Mouse (Mus musculus) olfactory bulb, adult 2 months (tissue): Measurements from ENCODE around the gene Dach1. TPM values are rescaled to one million over a fixed set of nuclear protein-coding genes. Genes with fewer than 3 reads are reported as not detected.

Experiments used
- H3K27ac ChIP-seq: fragments of 200-500 bp; 2 replicates; pipeline ENCODE4 v1.5.1; 2012; ENCODE audit warnings: low read depth, low read length; ENCODE audit not compliant: insufficient read depth
- H3K4me1 ChIP-seq: fragments of 200-500 bp; 2 replicates; pipeline ENCODE4 v1.6.1; 2012; ENCODE audit warnings: low read length; ENCODE audit not compliant: control insufficient read depth, insufficient read depth
- H3K4me3 ChIP-seq: fragments of 200-500 bp; 2 replicates; pipeline ENCODE4 v1.5.1; 2012; ENCODE audit warnings: mild to moderate bottlenecking, low read depth, low read length, moderate library complexity; ENCODE audit not compliant: insufficient read depth
- CTCF ChIP-seq: fragments of 200-500 bp; IDR thresholded peaks from 2 replicates; pipeline ENCODE4 v1.5.1; 2012; ENCODE audit warnings: low read depth, mild to moderate bottlenecking, low read length, moderate library complexity; ENCODE audit not compliant: insufficient read depth
- POLR2A ChIP-seq: fragments of 200-500 bp; IDR thresholded peaks from 2 replicates; pipeline ENCODE4 v1.6.1; 2012; ENCODE audit warnings: mild to moderate bottlenecking, low read depth, low read length, moderate library complexity; ENCODE audit not compliant: insufficient read depth
- WGBS: fragments of 180-500 bp; shearing (Covaris S2); methylation state at CpG from one replicate; pipeline ENCODE4 v1.1.7; 2018; 5-methylcytosine and 5-hydroxymethylcytosine counted together
- polyA plus RNA-seq: library from polyadenylated mRNA; stranded (reverse); fragments of >200 nt; gene quantifications from 2 replicates; pipeline ENCODE4 v1.2.4, GENCODE M21; 2012; ENCODE audit warnings: low replicate concordance; ENCODE audit not compliant: missing spikeins, insufficient read depth, insufficient read length

Dach1 gene
- polyA plus RNA-seq, 1 experiment: not detected

GRCm38 (mm10) chr14:97944643-97945268 is 224.8 kb downstream of the Dach1 start:
- Histone ChIP-seq H3K4me3 (no peak overlapping the region), H3K4me1 (no peaks in the 10 kb centered on the region), H3K27ac (no peak overlapping the region)
- 44% methylated on average over 9 of the region's 9 CpGs for WGBS
- no peak for TF ChIP-seq CTCF
- no peak for TF ChIP-seq POLR2A

GRCm38 (mm10) chr14:97942361-97942760 is 227.2 kb downstream of the Dach1 start:
- H3K27ac ChIP-seq: no peak overlapping the region
- no peak overlapping the region for H3K4me3 ChIP-seq
- TF ChIP-seq CTCF (no peak), POLR2A (no peak)
- H3K4me1 ChIP-seq: no peaks in the 10 kb centered on the region
- WGBS: 93% methylated on average over 2 of the region's 2 CpGs

GRCm38 (mm10) chr14:97896622-97897021 is 272.9 kb downstream of the Dach1 start:
- WGBS: 98% methylated on average over 3 of the region's 3 CpGs
- Histone ChIP-seq H3K27ac (no peak overlapping the region), H3K4me1 (no peaks in the 10 kb centered on the region), H3K4me3 (no peak overlapping the region)
- TF ChIP-seq POLR2A: no peak

GRCm38 (mm10) chr14:97881976-97882375 is 287.6 kb downstream of the Dach1 start:
- TF ChIP-seq CTCF: no peak
- TF ChIP-seq POLR2A: no peak
- 40% methylated on average over 1 of the region's 1 CpGs for WGBS
- Histone ChIP-seq H3K4me1 (no peaks in the 10 kb centered on the region), H3K27ac (no peak overlapping the region), H3K4me3 (no peak overlapping the region)

- Histone ChIP-seq H3K4me1 (no peaks in the 10 kb centered on the region), H3K4me3 (no peak overlapping the region), H3K27ac (no peak overlapping the region)
- TF ChIP-seq CTCF (no peak), POLR2A (no peak)
- 91% methylated on average over 2 of the region's 2 CpGs for WGBS
Measured at GRCm38 (mm10) chr14:97871001-97871400, 298.6 kb downstream of the Dach1 start.

- TF ChIP-seq CTCF: no peak
- TF ChIP-seq POLR2A: no peak
- Histone ChIP-seq H3K4me3 (no peak overlapping the region), H3K27ac (no peak overlapping the region), H3K4me1 (no peaks in the 10 kb centered on the region)
- WGBS: 72% methylated on average over 3 of the region's 3 CpGs
Measured at GRCm38 (mm10) chr14:97858384-97858783, 311.2 kb downstream of the Dach1 start.

GRCm38 (mm10) chr14:97857276-97857675 is 312.3 kb downstream of the Dach1 start:
- TF ChIP-seq POLR2A (no peak), CTCF (no peak)
- no peaks in the 10 kb centered on the region for H3K4me1 ChIP-seq
- WGBS: 85% methylated on average over 2 of the region's 2 CpGs
- H3K27ac ChIP-seq: no peak overlapping the region
- no peak overlapping the region for H3K4me3 ChIP-seq

GRCm38 (mm10) chr14:97855345-97855744 is 314.2 kb downstream of the Dach1 start:
- 94% methylated on average over 1 of the region's 1 CpGs for WGBS
- no peaks in the 10 kb centered on the region for H3K4me1 ChIP-seq
- H3K27ac ChIP-seq: no peak overlapping the region
- H3K4me3 ChIP-seq: no peak overlapping the region
- TF ChIP-seq POLR2A (no peak), CTCF (no peak)

GRCm38 (mm10) chr14:97850486-97850885 is 319.1 kb downstream of the Dach1 start:
- Histone ChIP-seq H3K27ac (no peak overlapping the region), H3K4me3 (no peak overlapping the region), H3K4me1 (no peaks in the 10 kb centered on the region)
- TF ChIP-seq POLR2A (no peak), CTCF (no peak)
- WGBS: 87% methylated on average over 4 of the region's 4 CpGs

- 87% methylated on average over 1 of the region's 1 CpGs for WGBS
- Histone ChIP-seq H3K27ac (no peak overlapping the region), H3K4me3 (no peak overlapping the region), H3K4me1 (no peaks in the 10 kb centered on the region)
- TF ChIP-seq POLR2A (no peak), CTCF (no peak)
Measured at GRCm38 (mm10) chr14:97847641-97848040, 321.9 kb downstream of the Dach1 start.
